Mouse (Mus musculus) frontal cortex, postnatal 36 days (tissue): ENCODE data around the gene Pcp4l1.

Experiments
- DNase-seq, 2 experiments: peaks; one replicate each; pipeline ENCODE4 v3.0.0; 2022; ENCODE audit warnings: low spot score in 2 of 2

Gene Pcp4l1

GRCm38 (mm10) chr1:171221281-171222193 is 25.5 kb upstream of the Pcp4l1 start:
- peak in 1 of 2 experiments; percentile 17 for DNase-seq

- peak; percentile 90 to 91 for DNase-seq
Measured at GRCm38 (mm10) chr1:171220871-171221270, 24.8 kb upstream of the Pcp4l1 start.

GRCm38 (mm10) chr1:171216241-171216955 is 20.3 kb upstream of the Pcp4l1 start:
- DNase-seq, result no peak

- no peak for DNase-seq
Measured at GRCm38 (mm10) chr1:171213801-171214496, 17.9 kb upstream of the Pcp4l1 start, which contains the start of gene Nr1i3. Nr1i3 (plus strand) TSS chr1:171213970.

GRCm38 (mm10) chr1:171212854-171213253 is 16.8 kb upstream of the Pcp4l1 start:
- DNase-seq, result no peak

- DNase-seq, result no peak
Measured at GRCm38 (mm10) chr1:171209409-171209808, 13.3 kb upstream of the Pcp4l1 start.

GRCm38 (mm10) chr1:171205704-171206493 is 9.8 kb upstream of the Pcp4l1 start:
- no peak for DNase-seq

GRCm38 (mm10) chr1:171204249-171204644 is 8.2 kb upstream of the Pcp4l1 start:
- no peak for DNase-seq

- DNase-seq, result no peak
Measured at GRCm38 (mm10) chr1:171203471-171204248, 7.6 kb upstream of the Pcp4l1 start.

- DNase-seq, result no peak
Measured at GRCm38 (mm10) chr1:171200769-171201168, 4.7 kb upstream of the Pcp4l1 start.

- DNase-seq, result no peak
Measured at GRCm38 (mm10) chr1:171199532-171199931, 3.5 kb upstream of the Pcp4l1 start.

- no peak for DNase-seq
Measured at GRCm38 (mm10) chr1:171195046-171195822, 834 bp downstream of the Pcp4l1 start.

- DNase-seq, result no peak
Measured at GRCm38 (mm10) chr1:171193911-171194830, 1.9 kb downstream of the Pcp4l1 start.

- DNase-seq, result no peak
Measured at GRCm38 (mm10) chr1:171193093-171193840, 2.8 kb downstream of the Pcp4l1 start.

GRCm38 (mm10) chr1:171192283-171192682 is 3.8 kb downstream of the Pcp4l1 start:
- DNase-seq, result no peak

- DNase-seq, result no peak
Measured at GRCm38 (mm10) chr1:171190832-171191231, 5.2 kb downstream of the Pcp4l1 start.

- DNase-seq, result no peak
Measured at GRCm38 (mm10) chr1:171189476-171190114, 6.5 kb downstream of the Pcp4l1 start.
